7 mouse cellular contexts compared by ENCODE assay signal in the genomic region with DNA sequence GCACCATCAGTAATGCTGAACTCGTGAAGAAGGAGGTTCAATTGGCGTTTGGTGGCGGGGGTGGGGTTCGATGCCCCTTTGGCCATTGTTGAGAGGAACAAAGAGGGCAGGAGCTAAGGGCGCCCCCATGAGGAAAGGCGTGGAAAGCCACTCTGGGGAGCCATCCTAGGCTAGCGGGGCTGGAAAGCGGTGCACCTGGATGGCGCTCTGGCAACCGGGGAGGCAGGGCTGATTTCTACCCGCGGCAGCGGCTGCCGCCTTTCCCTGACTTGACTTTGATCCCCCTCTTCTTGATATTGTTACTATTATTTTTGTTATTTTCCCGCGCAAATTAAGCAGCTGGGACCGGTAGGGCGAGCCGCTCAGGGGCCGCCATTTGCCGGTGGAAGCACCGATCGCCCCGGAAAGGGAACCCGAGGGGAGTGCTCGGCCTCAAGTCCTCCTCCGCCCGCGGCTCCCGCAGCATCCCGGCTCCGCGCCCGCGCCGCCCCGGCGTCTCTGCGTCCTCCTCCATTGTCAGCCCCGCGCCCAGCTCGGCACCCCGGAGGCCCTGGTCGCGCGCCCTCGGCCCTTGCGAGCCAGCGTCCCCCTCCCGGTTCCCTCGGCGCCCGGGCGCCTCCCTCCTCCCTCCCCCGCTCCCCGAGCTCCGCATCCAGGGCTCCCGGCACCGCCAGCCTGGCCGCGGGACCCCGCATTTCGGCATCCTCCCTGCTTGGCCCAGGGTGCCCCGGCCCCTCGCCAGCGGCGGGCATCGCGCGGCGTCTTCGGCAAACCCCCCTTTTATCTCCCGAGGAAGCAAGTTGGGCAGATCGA. TPM values are rescaled to one million over a fixed set of nuclear protein-coding genes. Genes with fewer than 3 reads are reported as not detected.
DNase-seq lines count a peak whose midpoint lies in the region; ATAC-seq and TF ChIP-seq lines count a peak whose summit lies in the region.

No protein-coding gene starts in this region.

- H3K4me2 ChIP-seq in intestine, embryonic 16.5 days (ENCODE audit: low read depth, low read length): peak overlapping the region; percentile 77
- H3K4me2 ChIP-seq in stomach, embryonic 14.5 days (replicated peaks; ENCODE audit: low read depth, low read length): peak overlapping the region; percentile 69

- peak overlapping the region; percentile 93 for H3K9ac ChIP-seq in intestine, embryonic 16.5 days (ENCODE audit: low read depth, low read length)
- peak overlapping the region; percentile 92 for H3K9ac ChIP-seq in stomach, embryonic 14.5 days (replicated peaks; ENCODE audit: low read depth, low read length)

- no peaks in the 10 kb centered on the region for H3K27me3 ChIP-seq in intestine, embryonic 16.5 days (replicated peaks; ENCODE audit: control insufficient read depth, insufficient read depth, low read length)
- no peaks in the 10 kb centered on the region for H3K27me3 ChIP-seq in stomach, embryonic 14.5 days (ENCODE audit: control insufficient read depth, insufficient read depth, low read length)

- H3K4me3 ChIP-seq in cortical plate, adult 2 months (ENCODE audit: insufficient read depth, low read length): peak overlapping the region; percentile 91
- peak overlapping the region; percentile 90 for H3K4me3 ChIP-seq in intestine, embryonic 16.5 days (ENCODE audit: low read length)
- H3K4me3 ChIP-seq in stomach, embryonic 14.5 days (ENCODE audit: low read depth, low read length): peak overlapping the region; percentile 88

- H3K27ac ChIP-seq in cortical plate, adult 2 months (ENCODE audit: insufficient read depth, low read length): peak overlapping the region; percentile 77
- H3K27ac ChIP-seq in intestine, embryonic 16.5 days (ENCODE audit: low read length): peak overlapping the region; percentile 91
- H3K27ac ChIP-seq in stomach, embryonic 14.5 days (ENCODE audit: low read length): peak overlapping the region; percentile 95

- DNase-seq in adrenal gland, postnatal 14 days: peak; percentile 83
- peak; percentile 31 to 58 for DNase-seq in gastrocnemius, postnatal 4 days (ENCODE audit: low spot score in 2 of 2)
- DNase-seq in left cerebral cortex, postnatal 36 days (ENCODE audit: low spot score in 2 of 2): peak; percentile 80 to 81
- peak; percentile 80 for DNase-seq in mesoderm, embryonic 11.5 days (ENCODE audit: low read depth, low spot score)

- WGBS in intestine, embryonic 16.5 days: under 1% methylated on average over 69 of the region's 74 CpGs
- WGBS in stomach, embryonic 14.5 days: under 1% methylated on average over 67 of the region's 74 CpGs

- peak; percentile 49 for TF ChIP-seq CTCF in cortical plate, adult 2 months (IDR thresholded peaks at IDR 0.05; ENCODE audit: extremely low read depth, insufficient read depth, low read length)

- intact Hi-C loops in left cerebral cortex, postnatal 36 days (cut with DNase I): loop anchor here (5.0 kb wide), 1 partner anchor 86 kb away; the partner anchor contains the start of gene Tysnd1

- H3K9me3 ChIP-seq in intestine, embryonic 16.5 days (ENCODE audit: control insufficient read depth, low read length): no peaks in the 10 kb centered on the region
- no peaks in the 10 kb centered on the region for H3K9me3 ChIP-seq in stomach, embryonic 14.5 days (ENCODE audit: control insufficient read depth, low read depth, low read length)

- no peaks in the 10 kb centered on the region for H3K4me1 ChIP-seq in cortical plate, adult 2 months (ENCODE audit: control insufficient read depth, insufficient read depth, low read length)
- H3K4me1 ChIP-seq in intestine, embryonic 16.5 days (ENCODE audit: control insufficient read depth, insufficient read depth, low read length): peaks cover 9% of the 10 kb centered on the region; the same call in 1 of the 2 replicates
- H3K4me1 ChIP-seq in stomach, embryonic 14.5 days (ENCODE audit: control insufficient read depth, insufficient read depth, low read length): peaks cover 15% of the 10 kb centered on the region; the same call in 1 of the 2 replicates

- ATAC-seq in intestine, embryonic 16.5 days: peak; percentile 64
- peak; percentile 64 for ATAC-seq in stomach, embryonic 14.5 days (ENCODE audit: insufficient number of reproducible peaks, insufficient read depth, low FRiP score, low read depth)

- no peaks in the 10 kb centered on the region for H3K36me3 ChIP-seq in intestine, embryonic 16.5 days (ENCODE audit: control insufficient read depth, insufficient read depth, low read length)
- H3K36me3 ChIP-seq in stomach, embryonic 14.5 days (ENCODE audit: control insufficient read depth, insufficient read depth, low read length): no peaks in the 10 kb centered on the region

- peak; percentile 65; the same call in 1 of the 2 replicates for TF ChIP-seq POLR2A in cortical plate, adult 2 months (IDR thresholded peaks at IDR 0.05; ENCODE audit: extremely low read depth, insufficient read depth, low read length)

RNA-seq across cellular contexts. Expression of gene H2afy2, which starts 0.9 kb away (rescaled TPM):
- 12.9 and 13.7 TPM in 2 replicates for total RNA-seq in adrenal gland, postnatal 14 days (2021)
- 16.8 and 17.9 TPM in 2 replicates for polyA plus RNA-seq in cortical plate, adult 2 months (2012; rRNA removed)
- 10 to 100 TPM; 14.3 to 14.6 TPM for total RNA-seq in gastrocnemius, postnatal 4 days (2021)
- polyA plus RNA-seq in intestine, embryonic 16.5 days (2015; fragmentation: Nextera tagmentation; extraction: Ambion mirVana): 66.9 and 76.8 TPM in 2 replicates
- total RNA-seq in left cerebral cortex, postnatal 36 days (2021): 10 to 100 TPM; 26.2 to 26.6 TPM
- 106 and 109 TPM in 2 replicates for polyA plus RNA-seq in stomach, embryonic 14.5 days (2014; fragmentation: Nextera tagmentation; extraction: Ambion mirVana)

Comparison
In these comparisons a context has a peak if more than half of its experiments do, and no peak if none do; other contexts are left out.
1. Peak in every context shown above with its lines: DNase-seq, ATAC-seq, H3K4me3 ChIP-seq and H3K27ac ChIP-seq.